Mouse (Mus musculus) kidney, adult 2 months (tissue): ENCODE results near the gene Ghrhr.

Experiments
- CTCF ChIP-seq: fragments of 200-500 bp; conservative IDR thresholded peaks from 2 replicates; pipeline ENCODE4 v1.5.1; 2011; ENCODE audit warnings: low read depth, mild to moderate bottlenecking, control low read depth, low read length, moderate library complexity, mixed read lengths; ENCODE audit not compliant: insufficient read depth, insufficient read length
- POLR2A ChIP-seq: fragments of 200-500 bp; IDR thresholded peaks from one replicate; pipeline ENCODE4 v1.6.1; 2011; ENCODE audit warnings: low read depth, low read length, control low read depth

GRCm38 (mm10) chr6:55349231-55349630 lies 26.9 kb upstream of the Ghrhr start:
- TF ChIP-seq CTCF (no peak), POLR2A (no peak)
